Mouse (Mus musculus): ENCODE data around the gene Defb11. TPM values are rescaled to one million over a fixed set of nuclear protein-coding genes. Genes with fewer than 3 reads are reported as not detected.

The Defb11 gene
- total and polyA plus RNA-seq, 3 experiments = not detected

DNA sequence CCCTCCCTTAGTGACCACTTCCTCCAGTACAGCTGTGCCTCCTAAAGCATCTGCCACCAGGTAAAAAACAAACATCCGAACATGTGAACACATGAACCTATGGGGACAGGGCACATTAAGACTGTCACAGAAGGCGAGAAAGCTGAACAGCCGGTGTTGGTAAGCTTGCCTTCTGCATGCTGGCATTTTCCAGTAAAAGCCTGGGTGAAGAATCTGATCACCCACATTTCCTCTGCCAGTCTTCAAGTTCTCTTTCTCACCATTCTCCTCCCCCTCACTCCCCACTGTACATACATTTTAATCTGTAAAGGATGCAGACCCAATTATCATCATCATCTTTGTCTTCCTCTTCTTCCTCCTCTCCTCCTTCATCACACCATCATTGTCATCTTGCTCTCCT lies 9.4 kb upstream of the Defb11 start:
- Histone ChIP-seq H3K4me2 (ENCODE audit: insufficient read depth, low read depth, poor library complexity, severe bottlenecking) (no peak overlapping the region), H3K79me2 (replicated peaks; ENCODE audit: control insufficient read depth, extremely low read depth, insufficient read depth, poor library complexity, severe bottlenecking) (no peaks in the 10 kb centered on the region), H3K27ac (ENCODE audit: insufficient read depth, low read depth) (no peak overlapping the region), H3K27me3 (replicated peaks) (peaks cover 62% of the 10 kb centered on the region), H3K4me3 (replicated peaks in 1 of 3; ENCODE audit: low read depth in 2 of 3, low read length in 2 of 3, poor library complexity in 1 of 3) (no peak overlapping the region), H3K4me1 (ENCODE audit: control insufficient read depth in 1 of 2, insufficient read depth in 2 of 2) (no peaks in the 10 kb centered on the region), H3K36me3 (replicated peaks in 1 of 2; ENCODE audit: control insufficient read depth in 1 of 2, insufficient read depth in 1 of 2, low read length in 1 of 2) (no peaks in the 10 kb centered on the region), H3K9ac (ENCODE audit: insufficient read depth, low read depth) (no peak overlapping the region), H3K9me3 (replicated peaks; ENCODE audit: low read length) (no peaks in the 10 kb centered on the region)
- in situ Hi-C loops (cut with MboI; ENCODE audit: low pct_ligation_motif_present, low pct_unique_long_range_greater_than_20kb, low sequenced_read_pairs) = no loop called here
- TF ChIP-seq JUND (conservative IDR thresholded peaks at IDR 0.05; ENCODE audit: low read depth, low read length) = no peak
- TF ChIP-seq TCF12 (IDR thresholded peaks at IDR 0.05; ENCODE audit: low read depth, low read length) = no peak
- no peak for TF ChIP-seq BHLHE40 (IDR thresholded peaks at IDR 0.05; ENCODE audit: low read depth, low read length)
- TF ChIP-seq ETS1 (conservative IDR thresholded peaks at IDR 0.05; ENCODE audit: low read depth, low read length) = no peak
- TF ChIP-seq ZMIZ1 (IDR thresholded peaks at IDR 0.05; ENCODE audit: low read depth, low read length) = no peak
- TF ChIP-seq CHD1 (IDR thresholded peaks at IDR 0.05; ENCODE audit: low read depth, low read length) = no peak
- TF ChIP-seq USF1 (IDR thresholded peaks at IDR 0.05; ENCODE audit: low read depth, low read length) = no peak
- dilution Hi-C loops (cut with MboI; ENCODE audit: extremely low pct_ligation_motif_present, extremely low pct_unique_long_range_greater_than_20kb, low sequenced_read_pairs) = no loop called here
- no peak for DNase-seq (ENCODE audit: extremely low read depth)

DNA sequence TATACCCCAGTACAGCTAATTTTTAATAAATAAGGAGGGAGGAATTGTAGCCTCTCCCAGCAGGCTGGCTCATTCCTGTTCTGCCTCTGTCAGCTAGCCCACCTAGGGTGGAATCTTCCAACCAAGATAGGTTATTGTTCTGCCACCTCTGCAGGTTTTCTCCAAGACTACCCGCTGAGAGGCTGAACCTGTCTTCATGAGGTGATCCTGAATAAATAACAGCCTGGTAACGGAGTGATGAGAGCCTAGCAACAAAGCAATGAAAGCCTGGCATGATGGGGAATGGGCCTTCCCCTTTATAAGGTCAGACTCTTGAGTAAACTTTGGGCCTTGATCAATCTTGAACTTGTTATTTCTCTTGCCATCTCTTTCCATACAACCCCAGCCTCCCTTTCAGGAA lies 6.3 kb upstream of the Defb11 start:
- Histone ChIP-seq H3K79me2 (replicated peaks; ENCODE audit: control insufficient read depth, extremely low read depth, insufficient read depth, poor library complexity, severe bottlenecking) (no peaks in the 10 kb centered on the region), H3K27ac (ENCODE audit: insufficient read depth, low read depth) (no peak overlapping the region), H3K36me3 (replicated peaks in 1 of 2; ENCODE audit: control insufficient read depth in 1 of 2, insufficient read depth in 1 of 2, low read length in 1 of 2) (no peaks in the 10 kb centered on the region), H3K27me3 (replicated peaks) (peaks cover 46% of the 10 kb centered on the region), H3K9ac (ENCODE audit: insufficient read depth, low read depth) (no peak overlapping the region), H3K4me3 (replicated peaks in 1 of 3; ENCODE audit: low read depth in 2 of 3, low read length in 2 of 3, poor library complexity in 1 of 3) (no peak overlapping the region), H3K4me1 (ENCODE audit: control insufficient read depth in 1 of 2, insufficient read depth in 2 of 2) (no peaks in the 10 kb centered on the region), H3K4me2 (ENCODE audit: insufficient read depth, low read depth, poor library complexity, severe bottlenecking) (no peak overlapping the region), H3K9me3 (replicated peaks; ENCODE audit: low read length) (no peaks in the 10 kb centered on the region)
- in situ Hi-C loops (cut with MboI; ENCODE audit: low pct_ligation_motif_present, low pct_unique_long_range_greater_than_20kb, low sequenced_read_pairs) (no loop called here), dilution Hi-C loops (cut with MboI; ENCODE audit: extremely low pct_ligation_motif_present, extremely low pct_unique_long_range_greater_than_20kb, low sequenced_read_pairs) (no loop called here)
- no peak for TF ChIP-seq NRF1 (IDR thresholded peaks at IDR 0.05; ENCODE audit: low read depth, low read length)
- TF ChIP-seq SIN3A (IDR thresholded peaks at IDR 0.05; ENCODE audit: low read length) = no peak
- TF ChIP-seq MAZ (IDR thresholded peaks at IDR 0.05; ENCODE audit: low read depth, low read length) = no peak
- TF ChIP-seq EP300 (IDR thresholded peaks at IDR 0.05; ENCODE audit: low read length) = no peak
- no peak for TF ChIP-seq TBP (conservative IDR thresholded peaks at IDR 0.05; ENCODE audit: low read depth, low read length)
- DNase-seq (ENCODE audit: extremely low read depth) = no peak

- Histone ChIP-seq H3K9me3 (replicated peaks; ENCODE audit: low read length) (no peaks in the 10 kb centered on the region), H3K27ac (ENCODE audit: insufficient read depth, low read depth) (no peak overlapping the region), H3K36me3 (replicated peaks in 1 of 2; ENCODE audit: control insufficient read depth in 1 of 2, insufficient read depth in 1 of 2, low read length in 1 of 2) (no peaks in the 10 kb centered on the region), H3K79me2 (replicated peaks; ENCODE audit: control insufficient read depth, extremely low read depth, insufficient read depth, poor library complexity, severe bottlenecking) (no peaks in the 10 kb centered on the region), H3K4me2 (ENCODE audit: insufficient read depth, low read depth, poor library complexity, severe bottlenecking) (no peak overlapping the region), H3K9ac (ENCODE audit: insufficient read depth, low read depth) (no peak overlapping the region), H3K4me1 (ENCODE audit: control insufficient read depth in 1 of 2, insufficient read depth in 2 of 2) (no peaks in the 10 kb centered on the region), H3K4me3 (replicated peaks in 1 of 3; ENCODE audit: low read depth in 2 of 3, low read length in 2 of 3, poor library complexity in 1 of 3) (no peak overlapping the region), H3K27me3 (replicated peaks) (peaks cover 49% of the 10 kb centered on the region)
- TF ChIP-seq RCOR1 (conservative IDR thresholded peaks at IDR 0.05; ENCODE audit: low read depth, low read length) = no peak
- TF ChIP-seq USF2 (conservative IDR thresholded peaks at IDR 0.05; ENCODE audit: low read depth, low read length) = no peak
- no peak for TF ChIP-seq ZMIZ1 (IDR thresholded peaks at IDR 0.05; ENCODE audit: low read depth, low read length)
- no peak for TF ChIP-seq IRF4 (IDR thresholded peaks at IDR 0.05; ENCODE audit: low read depth, low read length)
- no peak for TF ChIP-seq MAX (IDR thresholded peaks at IDR 0.05; ENCODE audit: low read length)
- TF ChIP-seq ZNF384 (IDR thresholded peaks at IDR 0.05; ENCODE audit: low read depth, low read length) = no peak
- no peak for TF ChIP-seq ELF1 (IDR thresholded peaks at IDR 0.05; ENCODE audit: low read depth, low read length)
- no peak for TF ChIP-seq RAD21 (IDR thresholded peaks at IDR 0.05; ENCODE audit: low read depth, low read length)
- TF ChIP-seq E2F4 (IDR thresholded peaks at IDR 0.05; ENCODE audit: insufficient replicate concordance, low read depth, low read length) = no peak
- TF ChIP-seq NELFE (IDR thresholded peaks at IDR 0.05; ENCODE audit: low read depth, low read length) = no peak
- TF ChIP-seq UBTF (IDR thresholded peaks at IDR 0.05; ENCODE audit: low read depth, low read length) = no peak
- TF ChIP-seq MAZ (IDR thresholded peaks at IDR 0.05; ENCODE audit: low read depth, low read length) = no peak
- TF ChIP-seq MEF2A (IDR thresholded peaks at IDR 0.05; ENCODE audit: borderline replicate concordance, low read depth, low read length) = no peak
- TF ChIP-seq CHD2 (IDR thresholded peaks at IDR 0.05; ENCODE audit: low read length) = no peak
- no peak for TF ChIP-seq MAFK (IDR thresholded peaks at IDR 0.05; ENCODE audit: insufficient replicate concordance, low read length)
- TF ChIP-seq CTCF (conservative IDR thresholded peaks at IDR 0.05 in 1 of 2, IDR thresholded peaks at IDR 0.05 in 1 of 2; ENCODE audit: low read depth in 2 of 2, low read length in 2 of 2) = no peak
- in situ Hi-C loops (cut with MboI; ENCODE audit: low pct_ligation_motif_present, low pct_unique_long_range_greater_than_20kb, low sequenced_read_pairs) (no loop called here), dilution Hi-C loops (cut with MboI; ENCODE audit: extremely low pct_ligation_motif_present, extremely low pct_unique_long_range_greater_than_20kb, low sequenced_read_pairs) (no loop called here)
- DNase-seq (ENCODE audit: extremely low read depth) = no peak
Measured at GRCm38 (mm10) chr8:21911931-21912330, 5.7 kb upstream of the Defb11 start.
